Mouse (Mus musculus) cerebellum, adult 9-11 months (tissue): ENCODE measurements around the gene Plch2.

Experiments used
- DNase-seq: peaks from one replicate; pipeline ENCODE4 v3.0.0; 2022

The Plch2 gene

GRCm38 (mm10) chr4:155056724-155057123, at the start of gene Plch2:
Gene Plch2 (minus strand): TSS chr4:155056784.
- DNase-seq: no peak

GRCm38 (mm10) chr4:155098572-155098971, 42.0 kb upstream of the Plch2 start:
- DNase-seq: no peak

GRCm38 (mm10) chr4:155097452-155097851, 40.9 kb upstream of the Plch2 start:
- peak; percentile 53 for DNase-seq

GRCm38 (mm10) chr4:155095967-155096366, 39.4 kb upstream of the Plch2 start:
- peak; percentile 85 for DNase-seq

GRCm38 (mm10) chr4:155095238-155095900, 38.8 kb upstream of the Plch2 start:
- peak; percentile 94 for DNase-seq

GRCm38 (mm10) chr4:155094565-155094964, 38.0 kb upstream of the Plch2 start:
- DNase-seq: peak; percentile 74

- DNase-seq: peak; percentile 62
Observed at GRCm38 (mm10) chr4:155093431-155094149, 37.0 kb upstream of the Plch2 start.

GRCm38 (mm10) chr4:155092718-155093430, 36.3 kb upstream of the Plch2 start:
- peak; percentile 97 for DNase-seq

GRCm38 (mm10) chr4:155090688-155091449, 34.3 kb upstream of the Plch2 start:
- DNase-seq: no peak

- no peak for DNase-seq
Observed at GRCm38 (mm10) chr4:155090147-155090546, 33.6 kb upstream of the Plch2 start.

- DNase-seq: peak; percentile 58
Observed at GRCm38 (mm10) chr4:155089241-155089640, 32.7 kb upstream of the Plch2 start.

GRCm38 (mm10) chr4:155086108-155087024, 29.8 kb upstream of the Plch2 start, which contains the start of the genes Rer1 and Morn1:
Gene Rer1 (minus strand): TSS chr4:155086382.
Gene Morn1 (plus strand): TSS chr4:155086577.
- peak; percentile 100 for DNase-seq

GRCm38 (mm10) chr4:155085206-155086107, 28.9 kb upstream of the Plch2 start:
- peak; percentile 65 for DNase-seq

- DNase-seq: no peak
Observed at GRCm38 (mm10) chr4:155084351-155084750, 27.8 kb upstream of the Plch2 start.

- peak; percentile 34 for DNase-seq
Observed at GRCm38 (mm10) chr4:155083553-155083952, 27.0 kb upstream of the Plch2 start.

- DNase-seq: no peak
Observed at GRCm38 (mm10) chr4:155079666-155080065, 23.1 kb upstream of the Plch2 start.

- peak; percentile 58 for DNase-seq
Observed at GRCm38 (mm10) chr4:155078808-155079207, 22.2 kb upstream of the Plch2 start.

GRCm38 (mm10) chr4:155076677-155077076, 20.1 kb upstream of the Plch2 start:
- no peak for DNase-seq

GRCm38 (mm10) chr4:155075813-155076212, 19.2 kb upstream of the Plch2 start:
- DNase-seq: no peak

- no peak for DNase-seq
Observed at GRCm38 (mm10) chr4:155075137-155075536, 18.6 kb upstream of the Plch2 start.

- DNase-seq: peak; percentile 52
Observed at GRCm38 (mm10) chr4:155074418-155074817, 17.8 kb upstream of the Plch2 start.
